Mouse (Mus musculus) cortical plate, adult 2 months (tissue): Measurements from ENCODE around the gene Fam189a1. TPM values are rescaled to one million over a fixed set of nuclear protein-coding genes. Genes with fewer than 3 reads are reported as not detected.

Source experiments
- H3K27ac ChIP-seq: fragments of 200-500 bp; 2 replicates; pipeline ENCODE4 v1.5.1; 2012; ENCODE audit warnings: low read length, control low read depth, inconsistent platforms; ENCODE audit not compliant: insufficient read depth
- H3K4me1 ChIP-seq: fragments of 200-500 bp; 2 replicates; pipeline ENCODE4 v1.6.1; 2011; ENCODE audit warnings: low read length; ENCODE audit not compliant: control insufficient read depth, insufficient read depth
- H3K4me3 ChIP-seq: fragments of 200-500 bp; 2 replicates; pipeline ENCODE4 v1.5.1; 2011; ENCODE audit warnings: mild to moderate bottlenecking, low read length, control low read depth; ENCODE audit not compliant: insufficient read depth
- CTCF ChIP-seq: fragments of 200-500 bp; IDR thresholded peaks from 2 replicates; pipeline ENCODE4 v1.5.1; 2011; ENCODE audit warnings: mild to moderate bottlenecking, control low read depth, low read length; ENCODE audit not compliant: insufficient read depth; ENCODE audit errors: extremely low read depth
- POLR2A ChIP-seq: fragments of 200-500 bp; IDR thresholded peaks from 2 replicates; pipeline ENCODE4 v1.6.1; 2011; ENCODE audit warnings: mild to moderate bottlenecking, low read length, control low read depth; ENCODE audit not compliant: insufficient read depth; ENCODE audit errors: extremely low read depth
- polyA plus RNA-seq: library from polyadenylated mRNA; depleted of rRNA; stranded (reverse); fragments of >200 nt; gene quantifications from 2 replicates; pipeline ENCODE4 v1.2.3, GENCODE M21; 2012

Gene Fam189a1
- polyA plus RNA-seq, 1 experiment, result 61.3 TPM

GRCm38 (mm10) chr7:65076134-65076533 is 80.2 kb downstream of the Fam189a1 start:
- H3K27ac ChIP-seq, result no peak overlapping the region

GRCm38 (mm10) chr7:65074194-65074593 is 82.2 kb downstream of the Fam189a1 start:
- TF ChIP-seq CTCF, result no peak
- no peak for TF ChIP-seq POLR2A
- H3K4me3 ChIP-seq, result no peak overlapping the region
- H3K27ac ChIP-seq, result no peak overlapping the region
- peaks cover 11% of the 10 kb centered on the region for H3K4me1 ChIP-seq

More at GRCm38 (mm10) chr7:65076134-65076533, 80.2 kb downstream of the Fam189a1 start:
- Histone ChIP-seq H3K4me3 (no peak overlapping the region), H3K4me1 (peaks cover 11% of the 10 kb centered on the region)
- TF ChIP-seq POLR2A (no peak), CTCF (no peak)

- Histone ChIP-seq H3K27ac (no peak overlapping the region), H3K4me3 (no peak overlapping the region), H3K4me1 (peaks cover 11% of the 10 kb centered on the region)
- TF ChIP-seq POLR2A (no peak), CTCF (peak; percentile 73)
Observed at GRCm38 (mm10) chr7:65073555-65073954, 82.8 kb downstream of the Fam189a1 start.

GRCm38 (mm10) chr7:65066211-65066610 is 90.2 kb downstream of the Fam189a1 start:
- H3K27ac ChIP-seq, result no peak overlapping the region
- no peak for TF ChIP-seq CTCF
- no peak for TF ChIP-seq POLR2A
- no peak overlapping the region for H3K4me3 ChIP-seq
- H3K4me1 ChIP-seq, result no peaks in the 10 kb centered on the region

- H3K27ac ChIP-seq, result no peak overlapping the region
- TF ChIP-seq CTCF, result no peak
- TF ChIP-seq POLR2A, result no peak
Observed at GRCm38 (mm10) chr7:65065457-65065856, 90.9 kb downstream of the Fam189a1 start.

GRCm38 (mm10) chr7:65064638-65065037 is 91.7 kb downstream of the Fam189a1 start:
- TF ChIP-seq CTCF (no peak), POLR2A (no peak)
- H3K4me3 ChIP-seq, result no peak overlapping the region
- H3K27ac ChIP-seq, result no peak overlapping the region
- no peaks in the 10 kb centered on the region for H3K4me1 ChIP-seq

More at GRCm38 (mm10) chr7:65065457-65065856, 90.9 kb downstream of the Fam189a1 start:
- Histone ChIP-seq H3K4me3 (no peak overlapping the region), H3K4me1 (no peaks in the 10 kb centered on the region)

- Histone ChIP-seq H3K27ac (no peak overlapping the region), H3K4me1 (no peaks in the 10 kb centered on the region), H3K4me3 (no peak overlapping the region)
- no peak for TF ChIP-seq POLR2A
- TF ChIP-seq CTCF, result no peak
Observed at GRCm38 (mm10) chr7:65064096-65064495, 92.3 kb downstream of the Fam189a1 start.

GRCm38 (mm10) chr7:65060163-65060799 is 96.1 kb downstream of the Fam189a1 start:
- Histone ChIP-seq H3K4me1 (no peaks in the 10 kb centered on the region), H3K4me3 (no peak overlapping the region), H3K27ac (no peak overlapping the region)
- TF ChIP-seq CTCF, result no peak
- no peak for TF ChIP-seq POLR2A

GRCm38 (mm10) chr7:65056864-65057263 is 99.5 kb downstream of the Fam189a1 start:
- Histone ChIP-seq H3K27ac (no peak overlapping the region), H3K4me1 (no peaks in the 10 kb centered on the region), H3K4me3 (no peak overlapping the region)
- no peak for TF ChIP-seq CTCF
- no peak for TF ChIP-seq POLR2A

- peaks cover under 1% of the 10 kb centered on the region; the same call in 1 of the 2 replicates for H3K4me1 ChIP-seq
- no peak overlapping the region for H3K4me3 ChIP-seq
- TF ChIP-seq CTCF, result no peak
- no peak for TF ChIP-seq POLR2A
- no peak overlapping the region for H3K27ac ChIP-seq
Observed at GRCm38 (mm10) chr7:65051986-65052385, 104.4 kb downstream of the Fam189a1 start.
